Mouse (Mus musculus) hindbrain, embryonic 14.5 days (tissue): ENCODE data around the gene Akap6. TPM values are rescaled to one million over a fixed set of nuclear protein-coding genes. Genes with fewer than 3 reads are reported as not detected.

Source experiments
- ATAC-seq: fragments of 200-750 bp; cut with Nextera tagmentation; 2 replicates; pipeline ENCODE4 v1.8.0; 2017; ENCODE audit warnings: moderate number of reproducible peaks, mild to moderate bottlenecking, moderate TSS enrichment, moderate library complexity; ENCODE audit not compliant: low FRiP score
- DNase-seq: peaks from one replicate; pipeline ENCODE4 v3.0.0-alpha.2; 2015; ENCODE audit warnings: low spot score
- H3K27ac ChIP-seq: fragments of 300-500 bp; sonication (generic); 2 replicates; pipeline ENCODE4 v1.5.1; 2014; ENCODE audit warnings: mild to moderate bottlenecking, moderate library complexity
- H3K27me3 ChIP-seq: fragments of 300-500 bp; sonication (generic); 2 replicates; pipeline ENCODE4 v1.6.1; 2014; ENCODE audit warnings: mild to moderate bottlenecking, low read length, mixed read lengths; ENCODE audit not compliant: control insufficient read depth, insufficient read depth
- H3K36me3 ChIP-seq: fragments of 300-500 bp; sonication (generic); replicated peaks from 2 replicates; pipeline ENCODE4 v1.6.1; 2014; ENCODE audit not compliant: control insufficient read depth, insufficient read depth
- H3K4me1 ChIP-seq: fragments of 300-500 bp; sonication (generic); replicated peaks from 2 replicates; pipeline ENCODE4 v1.6.1; 2014; ENCODE audit warnings: antibody characterized with exemption, low read length, mixed read lengths; ENCODE audit not compliant: control insufficient read depth, insufficient read depth
- H3K4me2 ChIP-seq: fragments of 300-500 bp; sonication (generic); replicated peaks from 2 replicates; pipeline ENCODE4 v1.6.1; 2014; ENCODE audit warnings: mild to moderate bottlenecking, moderate library complexity
- H3K4me3 ChIP-seq: fragments of 300-500 bp; sonication (generic); replicated peaks from 2 replicates; pipeline ENCODE4 v1.5.1; 2014; ENCODE audit warnings: mild to moderate bottlenecking, low read length
- H3K9ac ChIP-seq: fragments of 300-500 bp; sonication (generic); 2 replicates; pipeline ENCODE4 v1.6.1; 2014
- H3K9me3 ChIP-seq: fragments of 300-500 bp; sonication (generic); 2 replicates; pipeline ENCODE4 v1.6.1; 2016; ENCODE audit warnings: low read length; ENCODE audit not compliant: control insufficient read depth
- WGBS: fragments of 180-500 bp; shearing (Covaris S2); extraction: QIAGEN DNeasy Blood & Tissue Kit; methylation state at CpG from one replicate; pipeline ENCODE4 v1.1.7; 2014; 5-methylcytosine and 5-hydroxymethylcytosine counted together
- polyA plus RNA-seq: library from polyadenylated mRNA; unstranded; fragments of >200 nt; fragmentation: Nextera tagmentation; extraction: Ambion mirVana; gene quantifications from 2 replicates; pipeline ENCODE4 v1.2.1, GENCODE M21; 2014

Akap6 gene
- polyA plus RNA-seq, 1 experiment from 2014 or later = 39.0 TPM

DNA sequence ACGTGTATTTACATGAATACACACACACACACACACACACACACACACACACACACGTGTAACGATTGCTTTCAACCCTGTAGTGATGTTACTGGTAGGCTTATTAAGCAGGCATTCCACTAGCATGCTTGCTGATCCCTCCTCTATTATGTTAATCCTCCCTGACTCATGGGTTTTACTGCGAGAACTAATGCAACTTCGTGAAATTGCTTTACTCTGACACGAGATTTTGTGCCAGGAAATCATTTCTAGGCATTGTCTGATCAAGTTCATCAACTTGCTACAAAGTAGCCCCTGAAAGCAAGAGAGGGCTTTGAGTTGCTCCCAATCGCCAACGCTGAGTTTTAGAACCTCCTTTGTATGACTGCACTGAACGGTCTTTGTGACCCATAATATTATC is 132.6 kb downstream of the Akap6 start:
- H3K27ac ChIP-seq = peak overlapping the region; percentile 41; the same call in 1 of the 2 replicates
- no peak overlapping the region for H3K4me3 ChIP-seq
- 30% methylated on average over 9 of the region's 9 CpGs for WGBS
- H3K36me3 ChIP-seq = no peaks in the 10 kb centered on the region
- DNase-seq = no peak
- H3K4me2 ChIP-seq = 0 out of 2 replicates have a peak overlapping the region, but pooled peaks have one; percentile 10
- ATAC-seq = no peak
- peaks cover 29% of the 10 kb centered on the region for H3K4me1 ChIP-seq
- H3K9ac ChIP-seq = no peak overlapping the region
- H3K27me3 ChIP-seq = no peaks in the 10 kb centered on the region
- H3K9me3 ChIP-seq = no peaks in the 10 kb centered on the region

- no peak overlapping the region for H3K4me3 ChIP-seq
- no peak overlapping the region for H3K27ac ChIP-seq
- no peaks in the 10 kb centered on the region for H3K27me3 ChIP-seq
- no peaks in the 10 kb centered on the region for H3K36me3 ChIP-seq
- peak; percentile 94 for DNase-seq
- H3K4me1 ChIP-seq = peaks cover 33% of the 10 kb centered on the region
- no peak overlapping the region for H3K4me2 ChIP-seq
- H3K9me3 ChIP-seq = no peaks in the 10 kb centered on the region
- H3K9ac ChIP-seq = no peak overlapping the region
- 9% methylated on average over 4 of the region's 4 CpGs for WGBS
- no peak; the same call in 1 of the 2 replicates for ATAC-seq
Measured at GRCm38 (mm10) chr12:52832230-52832629, 133.0 kb downstream of the Akap6 start.

- ATAC-seq (no peak), DNase-seq (no peak)
- whole genome bisulfite sequencing = 47% methylated on average over 6 of the region's 6 CpGs
- peaks cover 33% of the 10 kb centered on the region for H3K4me1 ChIP-seq
- no peak overlapping the region for H3K4me3 ChIP-seq
- H3K9ac ChIP-seq = no peak overlapping the region
- no peak overlapping the region for H3K4me2 ChIP-seq
- H3K9me3 ChIP-seq = no peaks in the 10 kb centered on the region
- no peaks in the 10 kb centered on the region for H3K27me3 ChIP-seq
- no peaks in the 10 kb centered on the region for H3K36me3 ChIP-seq
- H3K27ac ChIP-seq = no peak overlapping the region
Measured at GRCm38 (mm10) chr12:52833141-52833540, 134.0 kb downstream of the Akap6 start.

- Histone ChIP-seq H3K36me3 (no peaks in the 10 kb centered on the region), H3K4me3 (no peak overlapping the region), H3K27ac (peak overlapping the region; percentile 84), H3K9me3 (no peaks in the 10 kb centered on the region), H3K9ac (no peak overlapping the region), H3K4me1 (peaks cover 33% of the 10 kb centered on the region), H3K27me3 (no peaks in the 10 kb centered on the region), H3K4me2 (no peak overlapping the region)
- WGBS = 25% methylated on average over 10 of the region's 10 CpGs
- ATAC-seq (no peak), DNase-seq (no peak)
Measured at GRCm38 (mm10) chr12:52834074-52834473, 134.9 kb downstream of the Akap6 start.

GRCm38 (mm10) chr12:52834781-52835279 is 135.6 kb downstream of the Akap6 start:
- H3K27me3 ChIP-seq = no peaks in the 10 kb centered on the region
- no peaks in the 10 kb centered on the region for H3K9me3 ChIP-seq
- DNase-seq (no peak), ATAC-seq (no peak)
- peaks cover 33% of the 10 kb centered on the region for H3K4me1 ChIP-seq
- WGBS = 22% methylated on average over 6 of the region's 6 CpGs
- H3K4me2 ChIP-seq = peak overlapping the region; percentile 12; the same call in 1 of the 2 replicates
- H3K27ac ChIP-seq = peak overlapping the region; percentile 84
- H3K9ac ChIP-seq = peak overlapping the region; percentile 35
- H3K36me3 ChIP-seq = no peaks in the 10 kb centered on the region
- H3K4me3 ChIP-seq = no peak overlapping the region

DNA sequence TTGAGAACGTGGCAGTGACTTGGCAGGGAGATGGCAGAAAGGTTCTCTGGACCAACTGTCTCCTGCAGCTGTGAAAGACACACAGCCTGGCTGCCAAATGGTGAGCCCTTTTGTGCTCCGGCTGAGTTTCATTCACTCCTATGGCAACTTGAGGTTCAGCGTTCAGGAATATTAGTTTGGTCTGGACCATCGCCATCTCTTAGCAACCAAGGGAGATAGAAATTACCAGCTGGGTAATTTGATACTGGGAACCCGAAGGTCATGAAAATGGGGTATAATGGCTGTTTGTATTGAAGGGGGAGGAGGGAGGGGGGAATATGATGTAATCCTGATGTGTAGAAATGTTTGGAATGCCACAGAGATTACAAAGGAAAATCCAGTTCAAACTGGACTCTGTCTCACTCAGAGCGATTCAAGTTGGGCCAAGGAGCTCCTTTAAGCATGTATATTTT is 136.1 kb downstream of the Akap6 start:
- peak; percentile 69 for DNase-seq
- Histone ChIP-seq H3K4me2 (peak overlapping the region; percentile 13; the same call in 1 of the 2 replicates), H3K9ac (peak overlapping the region; percentile 35; the same call in 1 of the 2 replicates), H3K27ac (peak overlapping the region; percentile 84), H3K27me3 (no peaks in the 10 kb centered on the region), H3K36me3 (no peaks in the 10 kb centered on the region), H3K4me1 (peaks cover 33% of the 10 kb centered on the region), H3K9me3 (no peaks in the 10 kb centered on the region), H3K4me3 (no peak overlapping the region)
- peak; percentile 81 for ATAC-seq
- 10% methylated on average over 6 of the region's 6 CpGs for WGBS

DNA sequence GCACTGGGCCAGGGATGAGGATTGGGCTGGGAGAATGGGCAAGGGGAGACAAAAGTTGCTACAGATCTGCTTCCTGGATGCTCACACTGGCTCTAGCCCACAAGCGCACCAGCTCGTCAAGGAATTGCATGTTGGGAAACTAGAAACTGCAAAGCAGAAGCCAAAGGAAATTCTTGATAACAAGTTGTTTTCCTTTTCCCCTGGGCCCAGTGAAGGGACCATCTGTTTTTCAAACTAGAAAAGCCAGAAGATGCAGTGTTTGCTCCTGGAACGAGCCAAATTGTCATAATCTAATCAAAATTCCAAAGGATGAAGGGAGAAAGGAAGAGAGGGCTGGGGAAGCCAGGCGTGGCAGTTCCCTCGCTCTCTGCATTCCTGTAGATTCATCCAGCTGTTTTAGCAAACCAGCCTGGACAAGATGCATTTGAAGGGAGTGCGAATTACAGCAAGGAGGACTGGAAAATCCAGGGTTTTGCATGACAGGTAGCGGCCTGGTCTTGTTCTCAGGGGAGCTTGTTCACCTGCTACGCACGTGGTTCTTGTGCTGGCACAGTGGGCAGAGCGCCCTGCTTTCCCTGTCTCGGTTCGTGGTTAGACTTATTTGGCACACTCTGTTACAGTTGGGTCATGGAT is 136.8 kb downstream of the Akap6 start:
- no peak for DNase-seq
- H3K4me2 ChIP-seq = peak overlapping the region; percentile 13; the same call in 1 of the 2 replicates

DNA sequence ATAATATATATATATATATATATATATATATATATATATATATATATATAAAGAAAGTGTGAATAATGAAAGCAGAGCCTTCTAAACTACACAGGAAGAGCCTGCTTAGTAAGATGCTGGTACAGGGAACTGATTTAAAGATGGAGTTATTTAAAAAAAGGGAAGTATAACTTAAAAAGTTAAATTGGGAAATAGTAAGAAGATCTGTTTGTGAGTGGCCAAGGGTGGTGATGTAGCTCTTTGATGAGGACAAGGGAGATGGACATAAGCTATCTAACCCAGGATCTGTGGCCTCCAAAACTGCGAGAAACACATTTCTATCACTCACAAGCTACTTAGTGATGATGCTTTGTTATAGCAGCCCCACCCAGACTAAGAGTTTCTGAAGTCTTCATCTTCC is 146.8 kb downstream of the Akap6 start:
- no peaks in the 10 kb centered on the region for H3K27me3 ChIP-seq
- no peak overlapping the region for H3K4me3 ChIP-seq
- ATAC-seq = no peak
- H3K4me1 ChIP-seq = peaks cover 25% of the 10 kb centered on the region
- H3K9me3 ChIP-seq = no peaks in the 10 kb centered on the region
- H3K9ac ChIP-seq = no peak overlapping the region
- 90% methylated on average over 1 of the region's 1 CpGs for WGBS
- DNase-seq = no peak
- H3K27ac ChIP-seq = no peak overlapping the region
- no peaks in the 10 kb centered on the region for H3K36me3 ChIP-seq
- no peak overlapping the region for H3K4me2 ChIP-seq

More for the DNA sequence above, 136.8 kb downstream of the Akap6 start:
- no peaks in the 10 kb centered on the region for H3K9me3 ChIP-seq
- no peak overlapping the region for H3K4me3 ChIP-seq
- peaks cover 33% of the 10 kb centered on the region for H3K4me1 ChIP-seq
- 52% methylated on average over 12 of the region's 12 CpGs for WGBS
- ATAC-seq = no peak
- no peaks in the 10 kb centered on the region for H3K36me3 ChIP-seq
- peak overlapping the region; percentile 84 for H3K27ac ChIP-seq
- no peaks in the 10 kb centered on the region for H3K27me3 ChIP-seq
- peak overlapping the region; percentile 24; the same call in 1 of the 2 replicates for H3K9ac ChIP-seq

DNA sequence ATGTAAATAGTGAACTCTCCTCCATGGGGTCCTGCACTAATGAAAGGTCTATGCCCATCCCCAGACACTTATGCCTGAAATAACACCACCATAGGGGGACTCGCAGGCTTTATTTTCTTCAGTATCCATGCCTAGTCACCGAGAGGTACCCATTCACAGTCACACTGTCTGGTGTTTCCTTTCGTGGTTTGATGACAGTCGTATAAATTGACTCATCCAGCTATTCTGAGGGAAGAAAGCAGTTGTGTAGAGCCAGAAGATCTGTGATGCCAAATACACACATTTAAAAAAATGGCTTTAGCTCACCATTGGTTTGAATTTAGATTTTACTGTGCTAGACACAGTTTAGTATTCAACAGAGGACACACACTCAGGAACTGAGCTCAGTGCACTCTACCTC is 147.8 kb downstream of the Akap6 start:
- no peak overlapping the region for H3K27ac ChIP-seq
- no peak overlapping the region for H3K4me3 ChIP-seq
- DNase-seq (no peak), ATAC-seq (no peak)
- H3K36me3 ChIP-seq = no peaks in the 10 kb centered on the region
- no peaks in the 10 kb centered on the region for H3K9me3 ChIP-seq
- H3K9ac ChIP-seq = no peak overlapping the region
- 90% methylated on average over 4 of the region's 4 CpGs for WGBS
- peaks cover 29% of the 10 kb centered on the region for H3K4me1 ChIP-seq
- no peak overlapping the region for H3K4me2 ChIP-seq
- no peaks in the 10 kb centered on the region for H3K27me3 ChIP-seq
